Mouse (Mus musculus): ENCODE measurements around the gene Cldn10.
A peak's percentile ranks its signal among the peaks of the same experiment; 100 is the strongest.

Gene Cldn10

GRCm38 (mm10) chr14:118827283-118827904 is 39.7 kb downstream of the Cldn10 start:
- no peak for DNase-seq (ENCODE audit: low read depth)

GRCm38 (mm10) chr14:118829331-118830095 is 41.8 kb downstream of the Cldn10 start:
- no peak for DNase-seq (ENCODE audit: low read depth)

- DNase-seq (ENCODE audit: low read depth), result no peak
Observed at GRCm38 (mm10) chr14:118831597-118831996, 43.9 kb downstream of the Cldn10 start.

- no peak for DNase-seq (ENCODE audit: low read depth)
Observed at GRCm38 (mm10) chr14:118833241-118833640, 45.5 kb downstream of the Cldn10 start.

- DNase-seq (ENCODE audit: low read depth), result no peak
Observed at GRCm38 (mm10) chr14:118834313-118834712, 46.6 kb downstream of the Cldn10 start.

- DNase-seq (ENCODE audit: low read depth), result no peak
Observed at GRCm38 (mm10) chr14:118836145-118836544, 48.4 kb downstream of the Cldn10 start.

GRCm38 (mm10) chr14:118836754-118837153 is 49.0 kb downstream of the Cldn10 start:
- DNase-seq (ENCODE audit: low read depth), result no peak

GRCm38 (mm10) chr14:118838556-118839120 is 50.9 kb downstream of the Cldn10 start:
- DNase-seq (ENCODE audit: low read depth), result no peak

- DNase-seq (ENCODE audit: low read depth), result no peak
Observed at GRCm38 (mm10) chr14:118839416-118839815, 51.7 kb downstream of the Cldn10 start.

- no peak for DNase-seq (ENCODE audit: low read depth)
Observed at GRCm38 (mm10) chr14:118840027-118840426, 52.3 kb downstream of the Cldn10 start.

- DNase-seq (ENCODE audit: low read depth), result no peak
Observed at GRCm38 (mm10) chr14:118842353-118842752, 54.6 kb downstream of the Cldn10 start.

GRCm38 (mm10) chr14:118846834-118847233 is 59.1 kb downstream of the Cldn10 start:
- DNase-seq (ENCODE audit: low read depth), result no peak

GRCm38 (mm10) chr14:118848171-118848570 is 60.5 kb downstream of the Cldn10 start:
- no peak for DNase-seq (ENCODE audit: low read depth)

GRCm38 (mm10) chr14:118850011-118850695 is 62.4 kb downstream of the Cldn10 start:
- no peak for DNase-seq (ENCODE audit: low read depth)

GRCm38 (mm10) chr14:118850696-118851035 is 63.0 kb downstream of the Cldn10 start:
- no peak for DNase-seq (ENCODE audit: low read depth)

GRCm38 (mm10) chr14:118851496-118852107 is 63.9 kb downstream of the Cldn10 start:
- DNase-seq (ENCODE audit: low read depth), result no peak

GRCm38 (mm10) chr14:118854371-118855114 is 66.8 kb downstream of the Cldn10 start:
- DNase-seq (ENCODE audit: low read depth), result peak; percentile 32

GRCm38 (mm10) chr14:118855141-118855800 is 67.6 kb downstream of the Cldn10 start:
- no peak for DNase-seq (ENCODE audit: low read depth)

- no peak for DNase-seq (ENCODE audit: low read depth)
Observed at GRCm38 (mm10) chr14:118856563-118856962, 68.9 kb downstream of the Cldn10 start.

- no peak for DNase-seq (ENCODE audit: low read depth)
Observed at GRCm38 (mm10) chr14:118858318-118858717, 70.6 kb downstream of the Cldn10 start.

GRCm38 (mm10) chr14:118862253-118862652 is 74.5 kb downstream of the Cldn10 start:
- no peak for DNase-seq (ENCODE audit: low read depth)

Data from c-Kit-positive CD71-negative TER-119-negative erythroid progenitor cells, embryonic 14.5 days (primary cell).